7 mouse cellular contexts compared by ENCODE assay signal in genomic region chr9:112102155-112102851, GRCm38 (mm10).
DNase-seq lines count a peak whose midpoint lies in the region; ATAC-seq lines count a peak whose summit lies in the region.

No protein-coding gene starts in this region.

- ATAC-seq in cerebellum, adult (ENCODE audit: insufficient number of reproducible peaks, low FRiP score, low TSS enrichment), result peak; percentile 95

- DNase-seq in Muller cell, postnatal 12 days (ENCODE audit: inconsistent ontology term), result peak; percentile 64
- DNase-seq in frontal cortex, postnatal 14 days (ENCODE audit: low spot score in 2 of 2), result peak; percentile 65 to 74
- peak; percentile 76 to 82 for DNase-seq in left cerebral cortex, adult 18-20 months (ENCODE audit: low spot score in 2 of 2)
- peak; percentile 69 for DNase-seq in retina, embryonic 14.5 days (ENCODE audit: low spot score)
- no peak for DNase-seq in ovary, adult 18-20 months (ENCODE audit: low spot score)
- no peak for DNase-seq in adipocyte (ENCODE audit: low spot score)

Comparison
In these comparisons a context has a peak if more than half of its experiments do, and no peak if none do; other contexts are left out.
1. DNase-seq: peak in Muller cell, postnatal 12 days (single experiment), frontal cortex, postnatal 14 days (2 of 2), left cerebral cortex, adult 18-20 months (2 of 2) and retina, embryonic 14.5 days (single experiment); none in ovary, adult 18-20 months (single experiment) and adipocyte (single experiment).